Mouse (Mus musculus): ENCODE data around the gene Syngap1.
"Not testable (repeated sequence)": the region's sequence is repeated elsewhere in the genome, so short reads cannot be mapped to it uniquely, and the experiment has no call there.

GRCm38 (mm10) chr17:26977354-26977753, 36.3 kb downstream of the Syngap1 start:
- TF ChIP-seq POLR2A (IDR thresholded peaks at IDR 0.05; ENCODE audit: borderline replicate concordance, extremely low read depth, low read depth, low read length); CTCF (IDR thresholded peaks at IDR 0.05; ENCODE audit: insufficient read depth, low read length): not testable (repeated sequence)
